Mouse (Mus musculus) left cerebral cortex, adult 9 months (tissue): Measurements from ENCODE around the gene Magohb.
"Not testable (repeated sequence)": the region's sequence is repeated elsewhere in the genome, so short reads cannot be mapped to it uniquely, and the experiment has no call there.

ENCODE experiments used
- DNase-seq, 2 experiments: peaks; one replicate each; pipeline ENCODE4 v3.0.0; 2022; ENCODE audit warnings: low spot score in 2 of 2

The Magohb gene

DNA sequence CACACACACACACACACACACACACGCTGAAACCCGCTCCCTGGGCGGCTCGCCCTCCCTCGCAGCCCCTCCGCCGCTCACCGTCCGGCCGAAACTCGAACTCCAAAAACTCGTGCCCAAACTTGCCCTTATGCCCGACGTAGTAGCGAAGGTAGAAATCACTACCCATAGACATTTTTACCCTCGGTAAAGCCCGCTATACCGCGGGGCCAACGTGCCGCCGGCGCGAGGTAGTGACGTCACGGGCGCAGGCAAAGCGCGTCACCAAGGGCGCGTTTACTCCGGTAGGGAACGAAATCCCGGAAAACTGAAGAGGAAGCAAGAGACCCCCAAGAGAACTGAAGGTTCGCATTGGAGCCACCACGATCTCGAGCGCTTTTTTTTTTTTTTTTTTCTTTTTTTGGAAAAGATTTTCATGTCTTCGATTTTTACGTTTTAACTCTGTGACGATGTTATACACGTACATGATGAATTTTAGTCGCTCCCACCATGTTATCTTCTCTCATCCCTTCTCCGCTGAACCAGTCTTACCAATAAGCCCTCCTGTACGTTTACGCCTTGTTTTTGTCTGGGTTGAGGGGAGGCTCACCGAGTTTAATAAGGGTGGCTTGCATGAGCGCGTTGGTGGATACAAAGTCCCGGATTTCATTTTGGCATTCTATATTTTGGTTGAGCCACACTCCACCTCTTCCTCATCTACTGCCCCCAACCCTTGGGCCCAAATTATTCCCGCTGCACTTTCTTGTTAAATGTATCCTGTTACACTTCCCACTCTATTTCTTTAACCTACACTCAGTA, at the start of gene Magohb:
TSS of gene Magohb (minus strand) at position 254 of the 798 bp plus-strand sequence.
- peak; percentile 35 to 82 for DNase-seq

DNA sequence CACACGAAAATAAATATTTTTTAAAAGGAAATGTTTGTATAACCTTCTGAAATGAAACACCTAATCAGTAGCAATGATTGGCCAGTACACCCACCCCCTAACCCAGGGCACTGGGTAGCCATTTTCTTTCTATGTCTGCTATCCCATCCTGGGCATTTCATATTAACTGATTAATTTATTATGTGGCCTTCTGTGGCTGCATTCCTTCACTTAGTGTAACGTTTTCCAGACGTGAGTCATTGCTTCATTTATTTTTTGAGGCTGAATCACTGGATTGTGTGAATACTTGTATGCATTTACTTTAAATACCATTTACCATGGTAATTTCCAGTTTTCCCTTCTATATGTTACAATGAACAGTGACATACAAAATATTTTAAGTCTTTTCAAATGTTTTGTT, 47.0 kb upstream of the Magohb start:
- no peak for DNase-seq

DNA sequence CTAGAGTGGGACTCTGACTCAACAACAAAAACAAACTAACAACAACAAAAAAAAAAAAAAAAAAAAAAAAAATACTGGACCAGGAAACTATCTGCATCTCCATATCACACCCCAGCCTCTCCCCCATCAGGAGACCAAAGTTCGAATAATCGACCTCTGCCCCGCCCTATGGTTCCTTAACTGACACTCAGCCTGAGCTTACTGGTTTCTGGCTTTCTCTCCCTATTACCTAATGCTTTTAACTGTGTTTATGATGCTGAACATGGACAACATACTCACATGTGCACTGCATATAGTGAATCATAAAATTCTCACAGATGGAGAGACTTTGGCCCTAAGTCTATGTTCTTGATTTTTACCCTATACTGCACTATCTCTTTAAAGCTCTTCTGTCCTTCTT, 46.3 kb upstream of the Magohb start:
- DNase-seq, result no peak

DNA sequence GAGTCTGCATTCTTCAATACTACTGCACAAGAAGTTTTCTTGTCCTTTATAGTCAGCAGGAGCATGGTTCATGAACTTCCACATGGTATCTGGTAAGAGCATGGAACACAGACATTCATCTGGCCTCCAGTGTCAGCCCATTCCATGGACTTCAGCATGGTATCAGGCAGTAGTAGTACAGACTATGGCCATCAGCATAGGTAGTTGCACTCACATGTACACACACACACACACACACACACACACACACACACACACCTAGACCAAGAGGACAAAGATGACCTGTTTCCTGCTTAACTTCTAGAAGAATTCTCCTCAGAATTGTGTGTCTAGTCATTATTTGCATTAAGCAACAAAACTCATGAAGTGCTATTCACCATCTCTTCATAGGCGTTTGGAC, 45.7 kb upstream of the Magohb start:
- DNase-seq, result no peak

DNA sequence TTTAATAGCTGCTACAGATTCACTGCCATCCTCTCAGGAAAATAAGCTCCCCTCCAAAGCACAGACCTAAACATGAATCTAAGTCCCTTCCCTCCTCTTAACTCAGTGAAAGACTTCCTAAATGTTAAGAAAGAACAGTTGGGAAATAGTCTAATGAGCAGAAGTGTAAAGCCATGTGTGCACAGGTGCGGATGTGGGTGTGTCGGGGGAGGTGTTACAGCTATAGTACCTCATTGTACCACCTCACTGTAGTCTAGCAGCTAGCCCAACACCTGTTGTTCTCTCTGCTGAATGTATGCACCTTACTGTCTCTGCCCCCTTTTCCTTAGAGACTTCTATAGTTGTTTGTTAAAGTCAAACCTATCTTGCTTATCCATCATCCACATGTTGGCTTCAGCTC, 34.0 kb upstream of the Magohb start:
- DNase-seq, result no peak

DNA sequence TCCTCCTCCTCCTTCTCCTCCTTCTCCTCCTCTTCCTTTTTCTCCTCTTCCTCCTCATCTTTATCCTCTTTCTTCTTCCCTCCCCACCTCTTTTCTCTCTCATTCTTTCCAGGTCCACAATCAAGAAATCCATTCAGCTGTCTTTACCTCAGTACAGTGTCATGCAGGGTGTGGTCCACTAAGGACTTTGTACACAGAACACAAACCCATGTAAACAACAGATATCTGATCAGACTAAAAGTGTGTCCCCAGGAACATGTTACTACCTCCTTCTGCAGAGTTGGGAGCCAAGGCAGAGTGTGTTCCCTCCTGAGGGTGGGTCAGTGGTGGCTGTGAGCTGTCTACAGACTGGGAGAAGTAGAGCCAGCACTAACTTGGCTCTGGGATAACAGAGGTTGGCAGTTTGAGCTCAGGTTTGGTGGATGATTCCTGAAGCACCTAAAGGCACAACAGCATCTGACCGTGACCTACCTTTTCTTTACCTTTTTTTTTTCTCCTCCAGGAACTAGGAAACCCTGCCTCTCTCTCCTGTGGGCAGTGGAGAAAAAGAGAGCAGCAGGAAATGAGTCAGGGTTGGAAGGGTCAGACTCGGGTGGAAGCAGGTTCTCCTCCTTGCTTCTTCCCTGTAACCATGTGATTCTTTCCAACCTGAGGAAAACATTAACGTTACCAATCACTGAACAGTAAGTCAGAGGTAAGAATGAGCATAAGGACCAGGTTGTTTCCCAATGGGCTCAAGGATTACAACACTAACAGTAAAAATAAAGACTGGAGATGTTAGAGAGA, 29.0 kb upstream of the Magohb start:
- no peak for DNase-seq

DNA sequence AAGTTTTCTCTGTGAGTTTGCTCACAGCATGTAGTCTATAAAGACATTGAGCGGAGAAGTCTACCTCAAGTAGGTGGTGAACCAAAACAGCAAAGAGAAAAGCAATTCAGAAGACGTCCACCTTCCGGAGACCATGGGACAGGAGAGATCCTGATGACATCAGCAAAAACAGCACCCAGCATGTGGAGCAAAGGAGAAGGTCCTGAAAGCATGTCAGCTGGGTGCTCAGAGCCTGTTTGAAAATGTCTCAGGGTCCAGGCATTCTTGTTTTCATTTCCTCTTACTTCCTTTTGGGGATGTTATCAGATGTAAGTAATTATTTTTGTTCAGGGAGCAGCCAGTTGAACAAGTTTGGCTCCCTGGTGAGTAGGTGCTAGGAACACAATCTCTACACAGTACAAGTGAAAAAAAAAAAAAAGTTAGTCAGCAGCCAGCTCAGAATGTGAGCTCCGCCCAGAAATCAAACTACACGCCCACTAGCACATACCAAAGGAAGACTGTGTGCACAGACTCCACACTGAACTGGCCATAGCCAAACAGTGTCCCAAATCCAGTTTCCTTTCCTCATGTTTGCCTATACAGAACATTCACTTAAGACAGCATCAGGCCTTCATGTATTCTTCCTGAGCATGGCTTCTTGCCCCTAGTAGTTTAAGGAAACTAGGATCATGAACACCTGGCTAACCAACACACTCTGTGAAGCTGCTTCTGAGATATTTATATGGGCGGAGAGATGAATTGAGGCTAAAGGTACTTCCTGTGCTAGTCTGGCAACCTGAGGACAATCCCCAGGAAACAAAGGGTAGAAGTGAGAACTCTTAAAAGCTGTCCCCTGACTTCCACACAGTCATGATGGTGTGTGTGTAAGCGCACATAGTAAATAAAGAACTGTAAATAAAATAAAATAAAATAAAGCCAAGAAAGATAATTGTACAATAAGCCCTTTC, 23.4 kb upstream of the Magohb start:
- no peak for DNase-seq

DNA sequence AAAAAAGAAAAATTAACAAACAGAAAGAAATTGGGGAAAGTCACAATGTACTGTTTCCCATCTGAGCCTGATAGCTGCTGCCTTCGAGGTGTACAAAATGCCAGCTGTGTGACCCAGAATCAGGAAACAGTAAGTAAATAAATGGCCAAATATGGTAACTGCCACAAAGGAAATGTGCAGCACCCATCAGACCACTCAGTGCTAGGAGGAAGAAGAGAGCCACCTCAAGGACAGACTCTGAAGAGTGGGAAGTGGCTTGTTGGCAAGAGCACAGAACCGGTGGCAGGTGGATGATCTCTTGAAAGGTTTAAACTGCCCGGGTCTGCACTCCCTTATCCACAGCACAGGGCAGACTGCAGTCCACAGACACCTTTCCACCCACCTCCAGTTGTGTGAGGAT, 15.0 kb upstream of the Magohb start:
- no peak for DNase-seq

DNA sequence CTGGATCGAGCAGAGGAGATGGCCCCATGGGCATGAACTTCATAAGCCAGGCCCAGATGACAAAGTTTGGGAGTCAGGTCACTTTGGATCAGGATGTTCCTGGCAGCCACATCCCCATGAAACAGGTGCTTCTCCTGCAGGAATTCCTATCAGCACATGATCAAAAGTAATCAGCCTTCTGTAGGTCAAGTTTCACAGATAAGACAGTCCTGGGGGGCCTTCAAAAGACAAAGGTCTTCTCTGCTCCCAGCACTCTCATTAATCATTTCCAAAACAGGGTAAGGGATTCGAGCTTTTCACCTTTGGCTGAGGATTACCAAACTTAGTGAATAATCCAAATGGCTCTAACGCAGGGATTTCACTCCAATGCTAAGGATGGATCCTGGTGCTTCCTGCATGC, 11.7 kb upstream of the Magohb start:
- no peak for DNase-seq

DNA sequence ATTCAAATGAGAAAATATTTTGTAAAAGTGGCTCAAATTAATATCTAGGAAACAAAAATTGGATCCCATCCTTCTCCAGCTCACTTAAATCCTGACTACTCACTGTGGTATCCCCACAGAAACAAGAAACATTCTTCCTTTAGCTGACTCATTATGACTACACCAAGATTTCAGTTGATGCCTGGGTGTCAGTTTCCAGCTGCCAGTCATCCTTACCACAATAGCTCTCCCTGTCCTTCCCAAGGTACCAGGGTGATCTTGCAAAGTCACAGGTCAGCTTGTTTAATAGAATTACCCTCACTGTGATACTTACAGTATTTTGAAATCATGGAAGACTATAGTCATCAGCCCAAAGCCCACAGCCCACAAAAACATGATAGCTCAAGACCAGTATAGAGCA, 5.5 kb upstream of the Magohb start:
- no peak for DNase-seq

DNA sequence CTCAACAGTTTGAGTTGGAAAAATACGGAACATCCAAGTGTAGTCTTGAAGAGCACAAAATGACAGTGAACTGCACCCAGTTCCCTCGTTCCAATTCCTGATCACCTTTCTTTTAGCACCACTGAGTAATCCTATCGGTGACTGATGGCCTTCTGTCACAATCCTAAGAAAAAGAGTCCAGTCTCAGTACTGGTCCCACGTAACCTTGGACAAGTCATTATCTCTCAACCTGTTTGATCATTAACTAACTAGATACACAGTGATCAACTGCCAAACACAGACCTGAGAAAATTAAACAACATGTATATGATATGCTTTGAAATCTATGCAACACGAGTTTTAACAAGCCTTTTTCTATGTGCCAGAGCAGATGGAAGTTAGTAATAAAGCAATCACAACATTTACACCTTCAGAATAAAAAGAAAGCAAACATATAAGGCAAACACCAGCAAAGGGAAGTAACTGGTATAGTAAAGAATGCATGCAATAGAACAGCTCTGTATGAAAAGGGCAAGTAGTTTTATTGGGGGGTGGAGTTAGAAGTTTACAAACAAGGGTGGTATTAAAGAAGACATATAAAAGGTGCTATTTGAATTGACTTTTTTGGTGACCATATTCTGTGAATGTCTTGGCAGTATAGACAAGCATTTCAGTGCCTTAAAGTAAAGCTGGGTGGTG, 1.5 kb upstream of the Magohb start:
- no peak for DNase-seq

DNA sequence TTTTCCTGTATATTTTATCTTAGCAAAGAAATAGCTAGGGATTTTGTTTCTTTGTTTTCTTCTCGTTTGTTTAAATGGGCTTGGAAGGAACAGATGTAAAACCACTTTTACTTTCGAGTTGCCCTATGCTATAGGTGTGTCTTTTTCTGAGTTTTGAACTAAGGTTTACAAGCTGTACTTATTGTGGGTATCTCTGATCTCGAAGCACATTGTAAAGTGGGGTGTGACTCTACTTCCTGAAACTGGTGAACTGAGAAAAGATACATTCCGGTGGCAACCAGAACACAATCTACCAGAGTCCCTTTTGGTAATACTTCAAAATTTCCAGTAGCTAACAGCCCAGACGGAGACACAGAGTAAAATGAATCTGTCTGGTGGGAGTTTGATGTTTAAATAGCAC, 872 bp upstream of the Magohb start:
- no peak for DNase-seq

DNA sequence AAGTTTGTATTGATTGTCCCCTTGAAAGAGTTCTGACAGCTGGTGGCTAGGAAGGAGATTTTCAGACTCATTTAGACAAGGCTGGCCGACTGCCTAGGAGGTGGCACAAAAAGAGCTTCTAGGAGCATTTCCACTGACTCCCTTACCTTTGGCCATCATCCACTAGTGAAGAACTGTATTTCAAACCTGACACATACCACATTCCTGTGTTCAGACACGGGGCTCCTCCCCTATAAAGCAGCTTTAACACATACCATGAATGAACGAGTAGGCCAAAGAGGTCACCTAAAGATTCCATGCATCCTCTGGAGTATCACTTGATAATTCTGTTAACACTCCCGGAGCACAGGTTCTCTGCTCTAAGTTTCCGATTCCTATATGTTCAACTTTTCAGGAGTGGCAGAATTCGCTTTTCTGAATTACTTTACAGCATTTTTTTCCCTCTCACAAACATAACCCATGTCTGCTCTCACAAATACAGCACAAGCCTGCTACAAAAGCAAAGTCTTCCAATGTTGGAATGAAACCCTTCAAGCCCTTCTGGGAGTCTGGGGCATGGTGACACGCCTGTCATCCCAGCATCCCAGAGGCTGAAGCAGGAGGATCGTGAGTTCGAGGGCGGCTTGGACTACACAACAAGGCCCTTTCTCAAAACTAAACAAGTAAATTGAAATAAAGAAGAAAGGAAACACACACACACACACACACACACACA, 611 bp downstream of the Magohb start:
- no peak for DNase-seq

DNA sequence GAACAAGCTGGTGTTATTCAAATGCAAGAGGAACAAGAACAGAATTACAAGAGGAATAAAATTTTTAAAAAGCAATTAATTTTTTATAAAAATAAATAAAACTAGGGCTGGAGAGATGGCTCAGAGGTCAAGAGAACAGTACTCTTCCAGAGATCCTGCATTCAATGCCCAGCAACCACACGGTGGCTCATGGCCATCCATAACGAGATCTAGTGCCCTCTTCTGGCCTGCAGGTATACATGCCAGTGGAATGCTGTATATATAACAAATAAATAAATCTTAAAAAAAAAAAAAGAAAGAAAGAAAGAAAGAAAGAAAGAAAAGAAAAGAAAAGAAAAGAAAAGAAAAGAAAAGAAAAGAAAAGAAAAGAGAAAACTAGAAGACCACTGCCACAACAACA, 2.6 kb downstream of the Magohb start:
- peak in 1 of 2 experiments; percentile 5 for DNase-seq

DNA sequence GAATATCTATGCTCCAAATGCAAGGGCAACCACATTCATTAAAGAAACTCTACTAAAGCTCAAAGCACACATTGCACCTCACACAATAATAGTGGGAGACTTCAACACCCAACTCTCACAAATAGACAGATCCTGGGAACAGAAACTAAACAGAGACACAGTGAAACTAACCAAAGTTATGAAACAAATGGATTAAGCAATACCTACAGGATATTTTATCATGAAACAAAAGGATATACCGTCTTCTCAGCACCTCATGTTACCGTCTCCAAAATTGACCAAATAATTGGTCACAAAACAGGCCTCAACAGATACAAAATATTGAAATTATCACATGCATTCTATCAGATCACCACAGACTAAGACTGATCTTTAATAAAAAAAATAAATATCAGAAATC, 14.9 kb downstream of the Magohb start:
- not testable (repeated sequence) for DNase-seq

DNA sequence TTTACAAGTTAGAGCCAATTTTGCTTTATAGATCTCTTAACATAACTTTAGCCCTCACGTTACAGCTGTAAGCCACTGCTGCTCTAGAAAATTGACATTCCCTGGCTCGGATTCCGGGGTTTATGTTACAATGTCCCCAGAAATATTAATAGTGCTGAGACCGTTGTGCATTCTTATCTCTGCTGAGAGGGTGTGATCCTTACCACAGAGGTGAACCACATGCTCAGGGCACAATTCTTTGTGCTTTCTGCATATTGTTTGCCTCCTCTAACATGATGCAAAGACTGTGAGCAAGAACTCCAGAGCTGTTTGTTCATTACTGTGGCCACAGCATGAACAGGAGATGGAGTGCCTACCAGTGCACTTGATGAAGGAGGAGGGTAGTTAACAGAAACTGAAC, 16.4 kb downstream of the Magohb start:
- DNase-seq, result no peak

DNA sequence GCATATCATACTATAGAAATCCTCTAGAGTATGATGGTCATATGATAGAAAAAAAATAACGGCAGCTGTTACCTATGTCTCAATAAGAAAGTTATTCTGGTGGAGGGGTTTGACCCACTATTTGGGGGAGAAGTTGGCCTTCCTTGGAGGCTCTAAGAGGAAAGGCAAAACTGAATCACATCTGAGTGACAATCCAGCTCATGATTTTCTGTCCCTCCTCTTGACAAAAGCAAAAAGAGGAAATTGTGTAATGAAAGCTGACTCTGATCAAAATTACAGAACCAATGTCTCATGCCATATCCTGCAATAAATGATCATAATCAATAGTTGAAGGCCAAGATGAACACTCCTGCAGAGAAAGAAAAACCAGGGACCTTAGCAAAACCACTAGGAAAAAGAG, 20.7 kb downstream of the Magohb start:
- no peak for DNase-seq

DNA sequence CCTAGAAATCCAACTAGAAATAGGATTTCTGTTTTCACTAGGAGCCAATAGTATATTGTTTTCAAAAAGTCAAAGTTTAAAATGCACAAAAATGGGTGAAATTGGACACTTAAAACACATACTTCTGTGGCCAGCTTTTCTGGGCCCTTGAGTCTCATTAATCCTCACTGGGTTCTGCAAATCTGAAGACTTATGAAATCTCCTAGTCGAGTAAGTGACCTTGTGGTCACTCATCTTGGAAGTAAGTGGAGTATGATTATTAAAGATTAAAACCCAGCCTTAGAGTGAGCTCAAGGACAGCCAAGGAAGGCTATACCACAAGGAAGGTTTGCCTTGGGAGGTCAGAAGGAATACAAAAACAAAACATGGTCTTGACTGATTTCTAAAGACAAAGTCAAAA, 22.7 kb downstream of the Magohb start:
- no peak for DNase-seq

DNA sequence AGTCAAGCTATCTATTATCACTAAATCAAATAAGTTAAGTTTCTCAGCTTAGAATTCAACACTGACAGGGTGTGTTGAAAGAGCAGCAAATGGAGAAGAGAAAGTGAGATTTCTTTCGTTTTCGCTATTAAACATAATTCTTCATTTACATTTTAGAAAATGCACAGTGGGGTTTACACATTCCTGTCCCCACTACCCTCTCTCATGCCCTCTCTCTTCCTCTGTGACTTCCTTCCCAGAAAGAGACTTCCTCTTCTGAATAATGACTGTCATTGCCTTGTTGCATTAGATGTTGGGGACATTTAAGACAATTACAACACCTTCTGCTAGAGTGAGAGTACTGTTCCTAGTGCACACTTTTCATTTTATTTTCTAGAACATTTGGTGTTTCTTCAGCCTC, 23.4 kb downstream of the Magohb start:
- no peak for DNase-seq

DNA sequence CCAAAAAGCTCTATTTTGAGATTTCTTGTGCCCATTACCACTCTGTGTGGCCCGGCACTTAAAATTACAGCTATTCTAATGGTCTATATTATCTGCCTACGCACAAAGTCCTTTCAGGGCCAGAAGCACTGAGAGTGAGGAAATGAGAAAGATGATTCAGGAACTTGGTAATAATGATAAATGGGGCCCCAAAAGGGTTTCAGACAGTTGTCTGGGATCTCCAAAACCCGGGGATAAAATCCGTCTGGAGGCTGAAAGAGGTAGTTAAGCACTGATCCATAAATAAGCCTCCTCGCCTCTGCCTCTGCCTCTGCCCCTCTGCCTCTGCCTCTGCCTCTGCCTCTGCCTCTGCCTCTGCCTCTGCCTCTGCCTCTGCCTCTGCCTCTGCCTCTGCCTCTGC, 28.9 kb downstream of the Magohb start:
- DNase-seq, result no peak

DNA sequence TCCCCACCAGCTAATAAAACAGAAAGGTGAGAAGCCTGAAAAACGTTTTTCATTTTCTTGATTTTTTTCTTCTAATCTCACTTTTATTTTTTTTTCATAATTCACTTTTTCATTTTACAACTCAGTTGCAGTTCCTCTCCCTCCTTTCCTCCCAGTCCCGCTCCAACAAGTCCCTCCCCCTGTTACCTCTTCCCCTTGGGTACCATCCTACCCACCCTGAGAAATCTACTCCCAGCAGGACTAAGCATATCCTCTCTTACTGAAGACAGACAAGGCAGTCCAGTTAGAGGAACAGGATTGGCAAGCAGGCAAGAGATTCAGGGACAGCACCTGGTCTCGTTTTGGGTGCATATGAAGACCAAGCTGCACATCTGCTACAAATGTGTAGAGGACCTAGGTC, 30.3 kb downstream of the Magohb start:
- DNase-seq, result no peak
